Mouse (Mus musculus) frontal cortex, postnatal 14 days (tissue): ENCODE data around the gene Ankrd66.
"Not testable (repeated sequence)": the region's sequence is repeated elsewhere in the genome, so short reads cannot be mapped to it uniquely, and the experiment has no call there.

Experiments used
- DNase-seq, 2 experiments: peaks; one replicate each; pipeline ENCODE4 v3.0.0; 2022; ENCODE audit warnings: low spot score in 2 of 2

Ankrd66 gene

GRCm38 (mm10) chr17:43536841-43537240 is 6.6 kb downstream of the Ankrd66 start:
- DNase-seq, result not testable (repeated sequence)

- peak; percentile 5 to 15 for DNase-seq
Measured at GRCm38 (mm10) chr17:43534362-43535222, 8.8 kb downstream of the Ankrd66 start.

GRCm38 (mm10) chr17:43531192-43531591 is 12.2 kb downstream of the Ankrd66 start:
- DNase-seq, result no peak

GRCm38 (mm10) chr17:43530507-43530906 is 12.9 kb downstream of the Ankrd66 start:
- no peak for DNase-seq

- no peak for DNase-seq
Measured at GRCm38 (mm10) chr17:43520166-43520565, 23.3 kb downstream of the Ankrd66 start.

GRCm38 (mm10) chr17:43518644-43519409 is 24.6 kb downstream of the Ankrd66 start:
- peak; percentile 10 to 62 for DNase-seq

GRCm38 (mm10) chr17:43510782-43511181 is 32.7 kb downstream of the Ankrd66 start:
- DNase-seq, result no peak

GRCm38 (mm10) chr17:43504594-43504934 is 38.9 kb downstream of the Ankrd66 start:
- no peak for DNase-seq

GRCm38 (mm10) chr17:43503861-43504593 is 39.4 kb downstream of the Ankrd66 start:
- no peak for DNase-seq

GRCm38 (mm10) chr17:43502592-43502991 is 40.8 kb downstream of the Ankrd66 start, which contains the start of gene Mep1a:
TSS of gene Mep1a (minus strand) at chr17:43502812.
- no peak for DNase-seq

GRCm38 (mm10) chr17:43501631-43502030 is 41.8 kb downstream of the Ankrd66 start:
- no peak for DNase-seq

- no peak for DNase-seq
Measured at GRCm38 (mm10) chr17:43501223-43501622, 42.2 kb downstream of the Ankrd66 start.

- no peak for DNase-seq
Measured at GRCm38 (mm10) chr17:43500513-43500912, 42.9 kb downstream of the Ankrd66 start.

GRCm38 (mm10) chr17:43497521-43497920 is 45.9 kb downstream of the Ankrd66 start:
- DNase-seq, result no peak

GRCm38 (mm10) chr17:43495502-43495901 is 47.9 kb downstream of the Ankrd66 start:
- no peak for DNase-seq

- DNase-seq, result not testable (repeated sequence)
Measured at GRCm38 (mm10) chr17:43490371-43490770, 53.1 kb downstream of the Ankrd66 start.

- DNase-seq, result no peak
Measured at GRCm38 (mm10) chr17:43488439-43489151, 54.8 kb downstream of the Ankrd66 start.

- no peak for DNase-seq
Measured at GRCm38 (mm10) chr17:43485982-43486381, 57.5 kb downstream of the Ankrd66 start.
